11 mouse cellular contexts compared by ENCODE assay signal in the genomic region with DNA sequence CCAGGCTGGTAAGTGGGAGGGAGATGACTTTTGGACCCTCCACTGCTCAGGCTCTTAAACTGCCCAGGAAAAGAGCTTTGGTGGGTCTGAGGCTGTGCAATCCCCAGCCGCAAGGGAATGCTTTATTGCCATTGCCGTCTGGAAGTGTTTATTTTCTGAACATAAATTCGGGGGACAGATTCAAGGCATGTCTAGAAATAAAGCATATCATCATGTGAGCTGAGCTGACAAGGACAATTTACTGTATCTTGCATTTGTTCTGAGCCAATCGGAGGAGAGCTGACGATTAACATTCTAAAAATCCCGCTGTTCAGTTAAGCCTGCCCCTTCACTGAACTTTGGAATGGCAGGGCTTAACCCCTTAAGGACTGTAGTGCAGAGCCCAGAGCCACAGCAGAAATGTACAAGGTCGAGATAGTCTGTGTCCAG.
DNase-seq lines count a peak whose midpoint lies in the region; ATAC-seq lines count a peak whose summit lies in the region.
"Had no signal": no experiment of that assay in that cellular context is flagged by ENCODE, and none has a peak within 500 bp of the region (broad histone marks: within the 10 kb centered on the region; RNA-seq: fewer than 3 reads in every experiment).

No protein-coding gene starts in this region.

- H3K36me3 ChIP-seq in heart, embryonic 15.5 days, result no peaks in the 10 kb centered on the region
- no peaks in the 10 kb centered on the region for H3K36me3 ChIP-seq in embryonic facial prominence, embryonic 14.5 days (ENCODE audit: control insufficient read depth, insufficient read depth, low read length)
- H3K36me3 ChIP-seq in intestine, embryonic 16.5 days (ENCODE audit: control insufficient read depth, insufficient read depth, low read length), result no peaks in the 10 kb centered on the region
- H3K36me3 ChIP-seq in neural tube, embryonic 12.5 days, result no peaks in the 10 kb centered on the region

- no peaks in the 10 kb centered on the region for H3K9me3 ChIP-seq in heart, embryonic 15.5 days (replicated peaks)
- H3K9me3 ChIP-seq in embryonic facial prominence, embryonic 14.5 days (ENCODE audit: control insufficient read depth, low read length), result 0 out of 2 replicates have a peak, but pooled peaks cover 6% of the 10 kb centered on the region
- H3K9me3 ChIP-seq in intestine, embryonic 16.5 days (ENCODE audit: control insufficient read depth, low read length), result no peaks in the 10 kb centered on the region
- no peaks in the 10 kb centered on the region for H3K9me3 ChIP-seq in neural tube, embryonic 12.5 days

- ATAC-seq in heart, embryonic 15.5 days (replicated peaks; ENCODE audit: insufficient number of reproducible peaks, insufficient read depth, low FRiP score, low read depth), result no peak
- peak; percentile 84; the same call in 1 of the 2 replicates for ATAC-seq in embryonic facial prominence, embryonic 14.5 days (ENCODE audit: low read depth)
- peak; percentile 98 for ATAC-seq in intestine, embryonic 16.5 days
- ATAC-seq in neural tube, embryonic 12.5 days (ENCODE audit: low FRiP score, low read depth), result peak; percentile 90
- ATAC-seq: CD4-positive, CD25-positive, alpha-beta regulatory T cell, adult 4 months had no signal

- no peak for DNase-seq in heart, adult 18-20 months
- DNase-seq in embryonic facial prominence, embryonic 14.5 days (ENCODE audit: low spot score), result peak; percentile 63
- no peak for DNase-seq in cerebellum, adult 9-11 months
- no peak for DNase-seq in thymus, postnatal 25 days
- no peak for DNase-seq in layer of hippocampus, adult 8-10 months (ENCODE audit: low spot score in 2 of 2)
- DNase-seq: adrenal gland, adult 2 months had no signal

- H3K9ac ChIP-seq in heart, embryonic 15.5 days, result no peak overlapping the region
- H3K9ac ChIP-seq in embryonic facial prominence, embryonic 14.5 days (ENCODE audit: low read depth, low read length), result peak overlapping the region; percentile 40; the same call in 1 of the 2 replicates
- H3K9ac ChIP-seq in intestine, embryonic 16.5 days (ENCODE audit: low read depth, low read length), result 0 out of 2 replicates have a peak overlapping the region, but pooled peaks have one; percentile 19
- no peak overlapping the region for H3K9ac ChIP-seq in neural tube, embryonic 12.5 days
- H3K9ac ChIP-seq: liver, embryonic 14.5 days had no signal

- no peak overlapping the region for H3K27ac ChIP-seq in heart, embryonic 15.5 days
- H3K27ac ChIP-seq in embryonic facial prominence, embryonic 14.5 days (replicated peaks; ENCODE audit: low read depth, low read length), result peak overlapping the region; percentile 33; the same call in 1 of the 2 replicates
- peak overlapping the region; percentile 46 for H3K27ac ChIP-seq in intestine, embryonic 16.5 days (ENCODE audit: low read length)
- no peak overlapping the region for H3K27ac ChIP-seq in neural tube, embryonic 12.5 days
- H3K27ac ChIP-seq: liver, embryonic 14.5 days had no signal

- no peak overlapping the region; the same call in 1 of the 2 replicates for H3K4me3 ChIP-seq in heart, embryonic 15.5 days
- H3K4me3 ChIP-seq in embryonic facial prominence, embryonic 14.5 days (ENCODE audit: low read depth, low read length), result no peak overlapping the region
- 0 out of 2 replicates have a peak overlapping the region, but pooled peaks have one; percentile 18 for H3K4me3 ChIP-seq in intestine, embryonic 16.5 days (ENCODE audit: low read length)
- no peak overlapping the region for H3K4me3 ChIP-seq in neural tube, embryonic 12.5 days

- H3K27me3 ChIP-seq in heart, embryonic 15.5 days, result no peaks in the 10 kb centered on the region
- H3K27me3 ChIP-seq in embryonic facial prominence, embryonic 14.5 days (replicated peaks; ENCODE audit: control insufficient read depth, insufficient read depth, low read length), result no peaks in the 10 kb centered on the region
- H3K27me3 ChIP-seq in intestine, embryonic 16.5 days (replicated peaks; ENCODE audit: control insufficient read depth, insufficient read depth, low read length), result no peaks in the 10 kb centered on the region
- H3K27me3 ChIP-seq in neural tube, embryonic 12.5 days (replicated peaks), result no peaks in the 10 kb centered on the region

- peak overlapping the region; percentile 48 for H3K4me2 ChIP-seq in heart, embryonic 15.5 days
- peak overlapping the region; percentile 40 for H3K4me2 ChIP-seq in embryonic facial prominence, embryonic 14.5 days (ENCODE audit: low read depth, low read length)
- peak overlapping the region; percentile 43 for H3K4me2 ChIP-seq in intestine, embryonic 16.5 days (ENCODE audit: low read depth, low read length)
- peak overlapping the region; percentile 50 for H3K4me2 ChIP-seq in neural tube, embryonic 12.5 days (replicated peaks)

- WGBS in heart, embryonic 15.5 days, result 6% methylated on average over 7 of the region's 7 CpGs
- WGBS in embryonic facial prominence, embryonic 14.5 days, result 3% methylated on average over 7 of the region's 7 CpGs
- WGBS in intestine, embryonic 16.5 days, result 4% methylated on average over 7 of the region's 7 CpGs
- under 1% methylated on average over 7 of the region's 7 CpGs for WGBS in neural tube, embryonic 12.5 days

- peaks cover 9% of the 10 kb centered on the region; the same call in 1 of the 2 replicates for H3K4me1 ChIP-seq in heart, embryonic 15.5 days (replicated peaks)
- H3K4me1 ChIP-seq in embryonic facial prominence, embryonic 14.5 days (ENCODE audit: control insufficient read depth, insufficient read depth, low read length), result peaks cover 10% of the 10 kb centered on the region; the same call in 1 of the 2 replicates
- peaks cover 8% of the 10 kb centered on the region for H3K4me1 ChIP-seq in intestine, embryonic 16.5 days (ENCODE audit: control insufficient read depth, insufficient read depth, low read length)
- peaks cover 8% of the 10 kb centered on the region for H3K4me1 ChIP-seq in neural tube, embryonic 12.5 days

Comparison
In these comparisons a context has a peak if more than half of its experiments do, and no peak if none do; other contexts are left out.
1. H3K27ac ChIP-seq: peak in embryonic facial prominence, embryonic 14.5 days (single experiment) and intestine, embryonic 16.5 days (single experiment); none in heart, embryonic 15.5 days (single experiment) and neural tube, embryonic 12.5 days (single experiment).
2. H3K9ac ChIP-seq: peak in embryonic facial prominence, embryonic 14.5 days (single experiment) and intestine, embryonic 16.5 days (single experiment); none in heart, embryonic 15.5 days (single experiment) and neural tube, embryonic 12.5 days (single experiment).
3. Peak in every context shown above with its lines, with median percentiles within 50 percentile points of each other: H3K4me2 ChIP-seq.